Mouse (Mus musculus): ENCODE data around the gene Cd300lb. TPM values are rescaled to one million over a fixed set of nuclear protein-coding genes. Genes with fewer than 3 reads are reported as not detected.
"Not testable (repeated sequence)": the region's sequence is repeated elsewhere in the genome, so short reads cannot be mapped to it uniquely, and the experiment has no call there.

Gene Cd300lb
- polyA plus RNA-seq, 1 experiment: 220 TPM

DNA sequence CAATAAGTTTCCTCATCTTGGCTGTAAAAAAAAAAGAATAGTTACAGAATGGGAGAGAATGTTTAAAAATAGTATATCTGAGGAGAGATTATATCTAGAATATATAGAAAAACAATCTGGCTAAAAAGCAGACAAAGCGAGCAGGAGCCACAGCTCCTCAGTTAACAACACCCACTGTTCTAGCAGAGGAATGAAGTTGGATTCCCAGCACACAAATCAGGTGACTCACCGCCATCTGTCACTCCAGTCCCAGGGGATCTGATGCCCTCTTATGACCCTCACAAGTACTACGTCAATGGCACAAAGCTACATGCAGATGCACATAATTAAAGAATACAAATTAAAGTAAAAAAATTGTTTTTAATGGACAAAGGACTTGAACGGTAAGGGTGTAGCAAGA lies 11.7 kb downstream of the Cd300lb start:
- no peak for TF ChIP-seq CTCF (IDR thresholded peaks at IDR 0.05; ENCODE audit: low read depth, low read length)
- no peak for TF ChIP-seq POLR2A (IDR thresholded peaks at IDR 0.05; ENCODE audit: borderline replicate concordance, low read depth, low read length)
- H3K27ac ChIP-seq (ENCODE audit: insufficient read depth, low read depth, low read length): no peak overlapping the region
- H3K4me1 ChIP-seq (ENCODE audit: control insufficient read depth, insufficient read depth, low read length): peaks cover 14% of the 10 kb centered on the region
- no peak overlapping the region for H3K4me3 ChIP-seq (ENCODE audit: insufficient read depth, low read length)

GRCm38 (mm10) chr11:114917120-114917519 lies 17.1 kb downstream of the Cd300lb start:
- peaks cover 43% of the 10 kb centered on the region for H3K4me1 ChIP-seq (ENCODE audit: control insufficient read depth, insufficient read depth, low read length)
- peak overlapping the region; percentile 70 for H3K27ac ChIP-seq (ENCODE audit: insufficient read depth, low read depth, low read length)
- TF ChIP-seq CTCF (IDR thresholded peaks at IDR 0.05; ENCODE audit: low read depth, low read length) (no peak), POLR2A (IDR thresholded peaks at IDR 0.05; ENCODE audit: borderline replicate concordance, low read depth, low read length) (no peak)
- no peak overlapping the region for H3K4me3 ChIP-seq (ENCODE audit: insufficient read depth, low read length)

DNA sequence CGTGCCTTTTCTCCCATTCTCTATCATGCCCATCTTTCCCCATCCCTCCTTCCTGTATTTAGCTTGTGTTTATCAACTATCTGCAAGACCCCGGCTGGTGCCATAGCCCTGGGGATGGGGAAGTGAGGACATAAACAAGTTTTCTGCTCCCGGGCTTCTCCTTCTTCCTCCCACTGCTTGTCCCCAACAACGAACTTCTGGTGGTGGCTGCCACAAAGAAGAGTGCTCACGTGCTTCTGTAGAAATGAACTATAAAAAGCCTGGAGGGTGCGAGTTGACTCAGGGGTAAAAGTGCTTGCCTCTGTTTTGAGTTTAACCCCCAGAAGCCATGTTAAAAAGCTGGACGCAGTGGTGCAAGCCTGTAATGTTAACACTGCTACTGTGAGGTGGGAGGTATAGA lies 19.2 kb downstream of the Cd300lb start:
- Histone ChIP-seq H3K4me1 (ENCODE audit: control insufficient read depth, insufficient read depth, low read length) (peaks cover 43% of the 10 kb centered on the region), H3K27ac (ENCODE audit: insufficient read depth, low read depth, low read length) (peak overlapping the region; percentile 96), H3K4me3 (ENCODE audit: insufficient read depth, low read length) (no peak overlapping the region)
- TF ChIP-seq CTCF (IDR thresholded peaks at IDR 0.05; ENCODE audit: low read depth, low read length) (no peak), POLR2A (IDR thresholded peaks at IDR 0.05; ENCODE audit: borderline replicate concordance, low read depth, low read length) (no peak)

DNA sequence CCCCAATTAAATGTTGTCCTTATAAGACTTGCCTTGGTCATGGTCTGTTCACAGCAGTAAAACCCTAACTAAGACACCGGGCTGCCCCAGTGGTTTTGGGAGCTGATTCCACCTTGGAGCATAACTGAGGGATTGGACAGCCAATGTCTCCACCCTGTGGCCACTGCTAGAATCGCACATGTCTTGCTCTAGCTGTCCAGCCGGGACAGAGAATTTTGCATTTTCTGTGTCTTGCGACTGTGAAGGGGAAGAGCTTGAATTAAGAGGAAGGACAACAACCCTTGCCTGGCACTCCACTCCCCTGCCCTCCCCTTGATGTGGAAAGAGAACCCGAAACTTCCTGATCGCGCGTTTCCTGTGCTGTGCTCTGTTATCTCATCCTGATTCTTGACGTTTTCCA lies 21.3 kb downstream of the Cd300lb start:
- H3K4me1 ChIP-seq (ENCODE audit: control insufficient read depth, insufficient read depth, low read length): peaks cover 58% of the 10 kb centered on the region
- H3K4me3 ChIP-seq (ENCODE audit: insufficient read depth, low read length): no peak overlapping the region
- H3K27ac ChIP-seq (ENCODE audit: insufficient read depth, low read depth, low read length): peak overlapping the region; percentile 96
- TF ChIP-seq POLR2A (IDR thresholded peaks at IDR 0.05; ENCODE audit: borderline replicate concordance, low read depth, low read length) (no peak), CTCF (IDR thresholded peaks at IDR 0.05; ENCODE audit: low read depth, low read length) (peak; percentile 75)

DNA sequence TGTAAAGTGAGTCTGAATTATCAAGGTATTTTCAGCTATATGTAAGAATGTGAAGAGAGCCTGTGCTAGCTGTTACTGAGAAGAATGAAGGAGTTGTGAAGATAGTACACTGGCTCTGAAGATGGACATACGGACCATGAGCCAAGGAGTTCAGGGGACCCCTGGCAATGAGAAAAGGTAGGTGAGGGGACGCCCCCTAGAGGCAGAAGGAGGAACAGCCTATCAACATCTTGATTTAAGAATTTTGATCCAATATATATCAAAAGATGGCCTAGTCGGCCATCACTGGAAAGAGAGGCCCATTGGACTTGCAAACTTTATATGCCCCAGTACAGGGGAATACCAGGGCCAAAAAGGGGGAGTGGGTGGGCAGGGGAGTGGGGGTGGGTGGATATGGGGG lies 24.6 kb downstream of the Cd300lb start:
- not testable (repeated sequence) for H3K4me3 ChIP-seq (ENCODE audit: insufficient read depth, low read length); H3K27ac ChIP-seq (ENCODE audit: insufficient read depth, low read depth, low read length)
- peaks cover 58% of the 10 kb centered on the region for H3K4me1 ChIP-seq (ENCODE audit: control insufficient read depth, insufficient read depth, low read length)
- peak; percentile 81 for TF ChIP-seq CTCF (IDR thresholded peaks at IDR 0.05; ENCODE audit: low read depth, low read length)

DNA sequence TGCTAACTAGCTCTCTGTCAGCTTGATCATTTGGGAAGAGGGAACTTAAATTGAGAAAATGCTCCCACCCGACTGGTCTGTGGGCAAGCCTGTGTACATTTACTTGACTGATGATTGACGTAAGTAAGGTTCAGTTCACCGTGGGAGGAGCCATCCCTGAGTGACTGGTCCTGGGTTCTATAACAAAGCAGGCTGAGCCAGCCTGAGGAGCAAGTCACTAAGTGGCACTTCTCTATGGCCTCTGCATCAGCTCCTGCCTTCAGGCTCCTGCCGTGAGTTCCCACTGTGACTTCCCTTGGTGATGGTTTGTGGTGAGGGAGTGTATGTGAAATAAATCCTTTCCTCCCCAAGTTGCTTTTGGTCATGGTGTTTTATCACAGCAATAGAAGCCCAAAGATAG lies 26.1 kb downstream of the Cd300lb start:
- H3K4me3 ChIP-seq (ENCODE audit: insufficient read depth, low read length): no peak overlapping the region
- TF ChIP-seq CTCF (IDR thresholded peaks at IDR 0.05; ENCODE audit: low read depth, low read length) (no peak), POLR2A (IDR thresholded peaks at IDR 0.05; ENCODE audit: borderline replicate concordance, low read depth, low read length) (no peak)
- H3K4me1 ChIP-seq (ENCODE audit: control insufficient read depth, insufficient read depth, low read length): peaks cover 57% of the 10 kb centered on the region
- peak overlapping the region; percentile 84 for H3K27ac ChIP-seq (ENCODE audit: insufficient read depth, low read depth, low read length)

- peaks cover 61% of the 10 kb centered on the region for H3K4me1 ChIP-seq (ENCODE audit: control insufficient read depth, insufficient read depth, low read length)
- no peak overlapping the region for H3K4me3 ChIP-seq (ENCODE audit: insufficient read depth, low read length)
- peak overlapping the region; percentile 84 for H3K27ac ChIP-seq (ENCODE audit: insufficient read depth, low read depth, low read length)
- no peak for TF ChIP-seq CTCF (IDR thresholded peaks at IDR 0.05; ENCODE audit: low read depth, low read length)
- TF ChIP-seq POLR2A (IDR thresholded peaks at IDR 0.05; ENCODE audit: borderline replicate concordance, low read depth, low read length): no peak
These were observed 26.6 kb downstream of the Cd300lb start for GRCm38 (mm10) chr11:114907567-114907966.

- 0 out of 2 replicates have a peak overlapping the region, but pooled peaks have one; percentile 6 for H3K4me3 ChIP-seq (ENCODE audit: insufficient read depth, low read length)
- peak overlapping the region; percentile 88 for H3K27ac ChIP-seq (ENCODE audit: insufficient read depth, low read depth, low read length)
- TF ChIP-seq CTCF (IDR thresholded peaks at IDR 0.05; ENCODE audit: low read depth, low read length) (no peak), POLR2A (IDR thresholded peaks at IDR 0.05; ENCODE audit: borderline replicate concordance, low read depth, low read length) (no peak)
- H3K4me1 ChIP-seq (ENCODE audit: control insufficient read depth, insufficient read depth, low read length): peaks cover 83% of the 10 kb centered on the region
These were observed 31.0 kb downstream of the Cd300lb start for GRCm38 (mm10) chr11:114903224-114903623.

- no peak for TF ChIP-seq CTCF (IDR thresholded peaks at IDR 0.05; ENCODE audit: low read depth, low read length)
- no peak for TF ChIP-seq POLR2A (IDR thresholded peaks at IDR 0.05; ENCODE audit: borderline replicate concordance, low read depth, low read length)
- H3K4me1 ChIP-seq (ENCODE audit: control insufficient read depth, insufficient read depth, low read length): peaks cover 80% of the 10 kb centered on the region
- peak overlapping the region; percentile 98 for H3K27ac ChIP-seq (ENCODE audit: insufficient read depth, low read depth, low read length)
- peak overlapping the region; percentile 25; the same call in 1 of the 2 replicates for H3K4me3 ChIP-seq (ENCODE audit: insufficient read depth, low read length)
These were observed 36.2 kb downstream of the Cd300lb start for GRCm38 (mm10) chr11:114898026-114898425.

GRCm38 (mm10) chr11:114896085-114896484 lies 38.1 kb downstream of the Cd300lb start:
- H3K27ac ChIP-seq (ENCODE audit: insufficient read depth, low read depth, low read length): peak overlapping the region; percentile 98
- H3K4me3 ChIP-seq (ENCODE audit: insufficient read depth, low read length): no peak overlapping the region
- 0 out of 2 replicates have a peak, but pooled peaks have one; percentile 11 for TF ChIP-seq POLR2A (IDR thresholded peaks at IDR 0.05; ENCODE audit: borderline replicate concordance, low read depth, low read length)
- TF ChIP-seq CTCF (IDR thresholded peaks at IDR 0.05; ENCODE audit: low read depth, low read length): no peak
- peaks cover 70% of the 10 kb centered on the region for H3K4me1 ChIP-seq (ENCODE audit: control insufficient read depth, insufficient read depth, low read length)

DNA sequence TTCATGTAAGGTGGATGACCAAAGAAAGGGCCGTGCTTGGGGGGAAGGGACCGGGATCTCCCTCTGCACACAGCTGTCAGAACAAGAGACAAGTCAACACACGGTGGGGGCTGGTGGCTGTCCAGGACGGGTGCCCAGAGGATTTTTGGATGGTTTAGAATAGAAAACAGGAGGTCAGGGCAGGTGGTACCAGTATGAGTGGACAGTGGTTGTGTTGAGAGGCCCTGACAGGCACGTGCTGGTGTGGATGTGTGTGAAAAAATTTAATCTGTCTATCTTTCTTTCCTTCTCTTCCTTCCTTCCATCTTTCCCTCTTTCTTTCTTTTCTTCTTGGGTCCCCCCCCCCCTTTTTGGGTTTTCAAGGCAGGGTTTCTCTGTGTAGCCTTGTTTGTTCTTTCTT lies 43.6 kb downstream of the Cd300lb start:
- H3K27ac ChIP-seq (ENCODE audit: insufficient read depth, low read depth, low read length): peak overlapping the region; percentile 99
- H3K4me1 ChIP-seq (ENCODE audit: control insufficient read depth, insufficient read depth, low read length): peaks cover 51% of the 10 kb centered on the region
- TF ChIP-seq CTCF (IDR thresholded peaks at IDR 0.05; ENCODE audit: low read depth, low read length) (no peak), POLR2A (IDR thresholded peaks at IDR 0.05; ENCODE audit: borderline replicate concordance, low read depth, low read length) (no peak)
- peak overlapping the region; percentile 94 for H3K4me3 ChIP-seq (ENCODE audit: insufficient read depth, low read length)

Data from bone marrow macrophage, adult 2 months (primary cell).